Mouse (Mus musculus) hindbrain, embryonic 13.5 days (tissue): ENCODE measurements at regions not wholly inside any gene's neighbourhood (a gene's known extent, or its start where the extent isn't known, plus 50 kb on each side); places are given as distances from the start of the nearest gene placed in this dataset.

Experiments
- ATAC-seq: fragments of 200-750 bp; cut with Nextera tagmentation; 2 replicates; pipeline ENCODE4 v1.8.0; 2017; ENCODE audit warnings: moderate TSS enrichment; ENCODE audit not compliant: low FRiP score
- H3K27ac ChIP-seq: fragments of 300-500 bp; sonication (generic); 2 replicates; pipeline ENCODE4 v1.5.1; 2015; ENCODE audit warnings: inconsistent platforms, mild to moderate bottlenecking, moderate library complexity
- H3K27me3 ChIP-seq: fragments of 300-500 bp; sonication (generic); 2 replicates; pipeline ENCODE4 v1.6.1; 2015; ENCODE audit warnings: mild to moderate bottlenecking, inconsistent platforms
- H3K36me3 ChIP-seq: fragments of 300-500 bp; sonication (generic); 2 replicates; pipeline ENCODE4 v1.6.1; 2015; ENCODE audit warnings: mild to moderate bottlenecking, inconsistent platforms
- H3K4me1 ChIP-seq: fragments of 300-500 bp; sonication (generic); replicated peaks from 2 replicates; pipeline ENCODE4 v1.6.1; 2015; ENCODE audit warnings: inconsistent platforms
- H3K4me2 ChIP-seq: fragments of 300-500 bp; sonication (generic); 2 replicates; pipeline ENCODE4 v1.6.1; 2015; ENCODE audit warnings: inconsistent platforms, mild to moderate bottlenecking, moderate library complexity
- H3K4me3 ChIP-seq: fragments of 300-500 bp; sonication (generic); 2 replicates; pipeline ENCODE4 v1.5.1; 2015; ENCODE audit warnings: mild to moderate bottlenecking, inconsistent platforms
- H3K9ac ChIP-seq: fragments of 300-500 bp; sonication (generic); 2 replicates; pipeline ENCODE4 v1.6.1; 2015; ENCODE audit warnings: mild to moderate bottlenecking, inconsistent platforms
- H3K9me3 ChIP-seq: fragments of 300-500 bp; sonication (generic); 2 replicates; pipeline ENCODE4 v1.6.1; 2016; ENCODE audit warnings: inconsistent platforms
- WGBS: fragments of 180-500 bp; shearing (Covaris S2); methylation state at CpG from one replicate; pipeline ENCODE4 v1.1.7; 2015; 5-methylcytosine and 5-hydroxymethylcytosine counted together

DNA sequence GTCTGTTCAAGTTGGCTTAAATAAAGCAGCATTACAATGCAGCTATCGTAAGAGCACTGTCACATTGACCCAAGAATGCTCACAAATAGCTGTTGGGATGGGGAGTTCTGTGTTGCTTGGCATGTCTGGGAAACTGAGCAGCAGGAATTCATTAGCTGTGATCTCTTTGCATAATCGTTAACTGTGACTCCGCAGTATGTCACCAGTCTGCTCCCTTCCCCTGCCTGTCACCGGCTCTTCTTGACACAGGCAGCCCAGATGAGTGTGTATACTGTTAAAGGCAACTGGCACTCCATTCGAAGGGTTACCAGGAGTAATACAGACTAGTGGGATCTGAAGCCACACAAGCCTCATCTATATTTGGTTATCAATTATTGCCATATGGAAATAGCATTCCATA is 67.3 kb upstream of the Osbpl8 start:
- peaks cover 27% of the 10 kb centered on the region for H3K4me1 ChIP-seq
- no peaks in the 10 kb centered on the region for H3K36me3 ChIP-seq
- ATAC-seq, result no peak
- no peaks in the 10 kb centered on the region for H3K27me3 ChIP-seq
- no peak overlapping the region for H3K9ac ChIP-seq
- H3K4me3 ChIP-seq, result no peak overlapping the region
- no peak overlapping the region for H3K4me2 ChIP-seq
- H3K9me3 ChIP-seq, result no peaks in the 10 kb centered on the region
- H3K27ac ChIP-seq, result peak overlapping the region; percentile 15
- WGBS, result 39% methylated on average over 5 of the region's 5 CpGs

DNA sequence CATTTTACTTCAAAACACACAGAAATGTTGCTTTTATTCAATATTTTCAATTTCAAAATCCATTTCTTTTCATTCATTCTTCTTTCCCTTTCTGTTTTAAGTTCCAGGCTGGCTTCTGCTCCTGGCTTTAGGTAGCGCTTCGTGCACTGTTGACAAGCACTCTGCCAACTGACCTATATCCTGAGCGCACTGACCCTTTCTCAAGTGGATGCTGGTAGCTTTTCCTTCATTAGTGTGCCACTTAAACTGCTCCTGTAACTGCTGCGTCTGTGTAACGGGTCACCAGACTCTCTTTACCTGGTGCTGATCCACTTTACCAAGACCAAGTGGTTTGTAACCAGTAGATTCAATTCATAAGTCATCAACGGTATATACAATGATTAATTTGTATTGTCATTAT is 67.7 kb upstream of the Osbpl8 start:
- Histone ChIP-seq H3K27me3 (no peaks in the 10 kb centered on the region), H3K4me2 (no peak overlapping the region), H3K4me3 (no peak overlapping the region), H3K4me1 (peaks cover 27% of the 10 kb centered on the region), H3K36me3 (no peaks in the 10 kb centered on the region), H3K9me3 (no peaks in the 10 kb centered on the region), H3K9ac (no peak overlapping the region), H3K27ac (no peak overlapping the region; the same call in 1 of the 2 replicates)
- ATAC-seq, result no peak
- 77% methylated on average over 6 of the region's 6 CpGs for WGBS

GRCm38 (mm10) chr10:111094405-111094804 is 70.1 kb upstream of the Osbpl8 start:
- Histone ChIP-seq H3K9me3 (no peaks in the 10 kb centered on the region), H3K4me3 (no peak overlapping the region), H3K36me3 (no peaks in the 10 kb centered on the region), H3K4me1 (peaks cover 21% of the 10 kb centered on the region), H3K9ac (no peak overlapping the region; the same call in 1 of the 2 replicates), H3K27ac (no peak overlapping the region), H3K27me3 (no peaks in the 10 kb centered on the region), H3K4me2 (no peak overlapping the region)
- ATAC-seq, result no peak
- WGBS, result 54% methylated on average over 9 of the region's 9 CpGs

DNA sequence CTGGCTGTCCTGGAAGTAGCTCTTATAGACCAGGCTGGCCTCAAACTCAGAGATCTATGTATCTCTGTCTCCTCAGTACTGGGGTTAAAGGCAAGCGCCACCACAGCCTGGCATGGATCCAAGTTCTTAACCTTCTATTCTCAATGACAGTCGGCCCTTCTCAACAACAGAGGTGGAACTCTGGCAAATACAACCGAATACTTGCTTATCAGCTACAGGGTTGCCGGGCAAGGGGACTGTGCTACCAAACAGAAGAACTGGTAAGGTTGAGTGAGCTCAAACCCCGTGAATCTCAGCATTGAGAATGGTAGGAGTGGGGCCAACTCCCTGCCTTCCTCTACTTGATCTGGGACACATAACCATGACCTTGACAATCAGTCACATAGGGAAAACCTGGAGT is 75.2 kb upstream of the Osbpl8 start:
- H3K4me2 ChIP-seq, result no peak overlapping the region
- no peaks in the 10 kb centered on the region for H3K36me3 ChIP-seq
- no peak overlapping the region for H3K9ac ChIP-seq
- H3K27ac ChIP-seq, result no peak overlapping the region
- H3K4me1 ChIP-seq, result peaks cover 4% of the 10 kb centered on the region; the same call in 1 of the 2 replicates
- no peak overlapping the region for H3K4me3 ChIP-seq
- no peaks in the 10 kb centered on the region for H3K9me3 ChIP-seq
- no peaks in the 10 kb centered on the region for H3K27me3 ChIP-seq
- 64% methylated on average over 5 of the region's 5 CpGs for WGBS
- no peak for ATAC-seq

- H3K27ac ChIP-seq, result no peak overlapping the region
- H3K36me3 ChIP-seq, result no peaks in the 10 kb centered on the region
- H3K9ac ChIP-seq, result no peak overlapping the region
- ATAC-seq, result no peak
- peaks cover 11% of the 10 kb centered on the region for H3K4me1 ChIP-seq
- WGBS, result 86% methylated on average over 8 of the region's 8 CpGs
- H3K4me2 ChIP-seq, result no peak overlapping the region
- no peak overlapping the region for H3K4me3 ChIP-seq
- no peaks in the 10 kb centered on the region for H3K27me3 ChIP-seq
- H3K9me3 ChIP-seq, result no peaks in the 10 kb centered on the region
Measured at GRCm38 (mm10) chr10:111085561-111085960, 75.6 kb upstream of the Zdhhc17 start.

DNA sequence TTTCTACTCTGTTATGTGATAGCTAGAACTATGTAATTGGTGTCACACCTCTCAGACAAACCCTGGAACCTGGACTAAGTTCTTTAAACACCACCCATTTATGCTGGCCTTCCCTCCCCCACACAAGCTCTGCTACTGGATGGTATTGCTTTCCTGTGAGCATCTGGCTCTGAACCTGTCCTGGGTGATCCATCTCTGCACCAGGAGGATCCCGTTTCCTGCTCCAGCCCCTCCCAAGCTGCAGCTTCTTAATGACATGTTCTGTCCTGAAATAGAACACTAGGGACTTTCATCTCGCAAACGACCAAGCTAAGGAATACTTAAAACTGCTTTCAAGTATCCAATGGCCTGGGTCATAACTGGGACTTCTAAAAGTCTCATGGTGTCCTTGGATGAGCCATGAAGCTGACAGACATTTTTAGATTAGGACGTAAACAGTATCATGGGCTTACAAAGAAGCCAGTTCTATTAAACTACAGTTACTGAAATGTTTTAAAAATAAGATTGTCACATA is 74.4 kb upstream of the Zdhhc17 start:
- Histone ChIP-seq H3K4me3 (no peak overlapping the region), H3K27ac (no peak overlapping the region), H3K9me3 (no peaks in the 10 kb centered on the region), H3K36me3 (no peaks in the 10 kb centered on the region), H3K4me1 (peaks cover 11% of the 10 kb centered on the region), H3K27me3 (no peaks in the 10 kb centered on the region), H3K9ac (no peak overlapping the region), H3K4me2 (no peak overlapping the region)
- 53% methylated on average over 4 of the region's 4 CpGs for WGBS
- ATAC-seq, result no peak

GRCm38 (mm10) chr10:111083861-111084260 is 73.9 kb upstream of the Zdhhc17 start:
- H3K9ac ChIP-seq, result no peak overlapping the region
- no peak for ATAC-seq
- no peak overlapping the region for H3K4me2 ChIP-seq
- no peak overlapping the region for H3K27ac ChIP-seq
- no peaks in the 10 kb centered on the region for H3K27me3 ChIP-seq
- no peaks in the 10 kb centered on the region for H3K36me3 ChIP-seq
- no peak overlapping the region for H3K4me3 ChIP-seq
- no peaks in the 10 kb centered on the region for H3K9me3 ChIP-seq
- 21% methylated on average over 2 of the region's 2 CpGs for WGBS
- H3K4me1 ChIP-seq, result peaks cover 11% of the 10 kb centered on the region

- no peak overlapping the region for H3K9ac ChIP-seq
- no peak overlapping the region for H3K4me2 ChIP-seq
- no peaks in the 10 kb centered on the region for H3K27me3 ChIP-seq
- no peak overlapping the region for H3K4me3 ChIP-seq
- no peaks in the 10 kb centered on the region for H3K9me3 ChIP-seq
- WGBS, result 19% methylated on average over 4 of the region's 4 CpGs
- H3K4me1 ChIP-seq, result peaks cover 11% of the 10 kb centered on the region
- no peaks in the 10 kb centered on the region for H3K36me3 ChIP-seq
- H3K27ac ChIP-seq, result no peak overlapping the region
- ATAC-seq, result 0 out of 2 replicates have a peak, but pooled peaks have one; percentile 53
Measured at GRCm38 (mm10) chr10:111083338-111083737, 73.4 kb upstream of the Zdhhc17 start.

DNA sequence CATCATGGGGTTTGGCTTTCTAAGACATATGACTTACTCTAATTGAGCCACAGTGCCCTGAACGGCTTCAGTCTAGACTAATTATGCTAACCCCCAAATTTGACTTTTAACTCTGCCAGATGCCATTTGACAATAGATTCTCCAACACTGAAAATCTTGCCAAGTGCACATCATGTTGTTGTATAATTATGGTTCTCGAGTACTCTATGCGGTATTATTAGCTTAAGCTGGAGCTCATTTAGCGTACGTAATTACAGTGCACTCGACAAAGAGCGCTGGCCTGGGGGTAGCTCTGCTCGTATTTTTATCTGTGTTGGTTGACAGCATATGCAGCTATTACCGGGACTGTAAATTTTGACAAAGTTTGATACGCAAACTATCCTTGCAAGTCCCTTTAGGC is 70.4 kb upstream of the Zdhhc17 start:
- H3K4me2 ChIP-seq, result no peak overlapping the region
- no peak overlapping the region for H3K27ac ChIP-seq
- H3K4me3 ChIP-seq, result no peak overlapping the region
- H3K27me3 ChIP-seq, result no peaks in the 10 kb centered on the region
- H3K36me3 ChIP-seq, result no peaks in the 10 kb centered on the region
- no peak overlapping the region for H3K9ac ChIP-seq
- peaks cover 11% of the 10 kb centered on the region for H3K4me1 ChIP-seq
- 0 out of 2 replicates have a peak, but pooled peaks have one; percentile 38 for ATAC-seq
- 64% methylated on average over 10 of the region's 10 CpGs for WGBS
- H3K9me3 ChIP-seq, result no peaks in the 10 kb centered on the region

- H3K9ac ChIP-seq, result no peak overlapping the region
- no peak for ATAC-seq
- H3K4me3 ChIP-seq, result no peak overlapping the region
- H3K4me1 ChIP-seq, result peaks cover 8% of the 10 kb centered on the region; the same call in 1 of the 2 replicates
- H3K36me3 ChIP-seq, result no peaks in the 10 kb centered on the region
- peaks cover 2% of the 10 kb centered on the region; the same call in 1 of the 2 replicates for H3K27me3 ChIP-seq
- H3K4me2 ChIP-seq, result no peak overlapping the region
- no peak overlapping the region for H3K27ac ChIP-seq
- H3K9me3 ChIP-seq, result no peaks in the 10 kb centered on the region
- WGBS, result 90% methylated on average over 6 of the region's 6 CpGs
Measured at GRCm38 (mm10) chr10:111079051-111079450, 69.1 kb upstream of the Zdhhc17 start.

DNA sequence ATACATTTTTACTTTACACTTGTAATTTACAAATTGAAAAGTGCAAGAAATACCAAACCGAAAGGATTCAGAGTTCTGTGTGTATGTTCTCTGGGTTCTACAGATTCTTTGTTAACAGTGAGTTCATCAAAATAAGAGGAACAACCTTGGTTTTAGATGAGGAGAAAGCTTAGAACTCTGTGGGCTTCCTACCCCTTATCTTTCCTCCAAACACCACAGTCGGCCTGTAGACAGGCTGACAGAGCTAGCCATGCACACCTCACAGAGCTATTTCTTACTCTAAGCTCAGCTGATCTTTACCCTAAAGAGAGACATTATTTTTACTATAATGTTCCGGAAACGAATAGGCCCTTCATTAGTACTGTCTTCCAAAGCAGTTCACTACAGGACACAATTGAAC is 67.7 kb upstream of the Zdhhc17 start:
- Histone ChIP-seq H3K4me3 (no peak overlapping the region), H3K9me3 (no peaks in the 10 kb centered on the region), H3K36me3 (no peaks in the 10 kb centered on the region), H3K27me3 (peaks cover 3% of the 10 kb centered on the region; the same call in 1 of the 2 replicates), H3K4me1 (peaks cover 9% of the 10 kb centered on the region), H3K27ac (no peak overlapping the region), H3K4me2 (no peak overlapping the region), H3K9ac (no peak overlapping the region)
- ATAC-seq, result no peak
- WGBS, result 88% methylated on average over 4 of the region's 4 CpGs

DNA sequence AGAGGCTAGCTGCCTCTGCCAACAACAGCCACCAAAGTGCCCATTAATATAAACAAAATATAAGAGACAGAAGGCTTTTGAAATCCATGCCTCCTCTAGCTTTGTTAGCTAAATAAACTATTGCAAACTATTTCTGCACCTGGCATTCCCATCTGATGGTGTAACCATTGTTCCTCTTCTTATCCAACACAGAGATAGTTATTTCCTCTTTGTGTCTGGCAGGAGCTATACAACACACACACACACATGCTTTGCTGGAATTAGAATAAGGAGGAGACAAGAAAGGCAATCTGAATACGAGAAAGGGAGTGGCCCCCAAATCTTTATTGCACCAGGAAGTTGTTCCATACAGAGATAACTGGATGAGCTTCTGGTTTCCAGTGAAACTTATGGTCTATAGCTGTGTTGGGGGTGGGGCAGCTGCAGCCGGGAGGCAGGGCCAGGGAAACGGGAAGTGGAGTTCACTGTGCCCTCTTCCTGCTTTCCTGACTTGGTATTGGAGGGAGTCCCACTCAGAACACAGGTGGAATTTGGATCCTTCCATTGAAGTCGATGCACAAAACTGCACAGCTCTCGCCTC is 64.0 kb upstream of the Zdhhc17 start:
- 73% methylated on average over 5 of the region's 5 CpGs for WGBS
- Histone ChIP-seq H3K4me3 (no peak overlapping the region), H3K27ac (no peak overlapping the region), H3K9me3 (no peaks in the 10 kb centered on the region), H3K27me3 (peaks cover 3% of the 10 kb centered on the region; the same call in 1 of the 2 replicates), H3K4me1 (peaks cover 18% of the 10 kb centered on the region), H3K36me3 (no peaks in the 10 kb centered on the region), H3K9ac (no peak overlapping the region), H3K4me2 (no peak overlapping the region)
- ATAC-seq, result no peak

DNA sequence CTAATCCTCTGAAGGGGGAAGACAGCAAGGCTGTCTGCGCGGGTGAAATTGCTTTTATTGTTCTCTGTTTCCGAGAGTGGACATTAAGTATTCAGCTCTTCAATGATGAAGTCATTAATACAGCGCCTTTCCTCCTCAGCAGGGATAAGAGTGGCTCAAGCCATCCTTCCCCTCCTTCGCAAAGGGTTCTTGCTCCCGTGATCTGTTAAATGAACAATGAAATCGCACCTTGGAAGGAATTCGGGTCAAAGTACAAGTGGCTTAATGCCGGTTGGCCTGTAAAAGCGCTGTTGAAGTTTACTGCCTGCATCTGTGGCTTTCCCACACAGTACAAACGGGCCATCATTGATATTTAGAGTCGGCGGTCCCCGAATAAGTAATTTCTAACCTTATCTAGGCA is 63.3 kb upstream of the Zdhhc17 start:
- Histone ChIP-seq H3K4me2 (no peak overlapping the region; the same call in 1 of the 2 replicates), H3K36me3 (no peaks in the 10 kb centered on the region), H3K9me3 (no peaks in the 10 kb centered on the region), H3K4me1 (peaks cover 18% of the 10 kb centered on the region), H3K27ac (peak overlapping the region; percentile 8; the same call in 1 of the 2 replicates), H3K27me3 (peaks cover 3% of the 10 kb centered on the region; the same call in 1 of the 2 replicates), H3K9ac (peak overlapping the region; percentile 16; the same call in 1 of the 2 replicates), H3K4me3 (no peak overlapping the region)
- no peak for ATAC-seq
- WGBS, result 32% methylated on average over 14 of the region's 14 CpGs
